Mouse (Mus musculus) hindbrain, embryonic 13.5 days (tissue): ENCODE results near the gene Thoc7. TPM values are rescaled to one million over a fixed set of nuclear protein-coding genes. Genes with fewer than 3 reads are reported as not detected.
"Not testable (repeated sequence)": the region's sequence is repeated elsewhere in the genome, so short reads cannot be mapped to it uniquely, and the experiment has no call there.

Source experiments
- ATAC-seq: fragments of 200-750 bp; cut with Nextera tagmentation; 2 replicates; pipeline ENCODE4 v1.8.0; 2017; ENCODE audit warnings: moderate TSS enrichment; ENCODE audit not compliant: low FRiP score
- H3K27ac ChIP-seq: fragments of 300-500 bp; sonication (generic); 2 replicates; pipeline ENCODE4 v1.5.1; 2015; ENCODE audit warnings: inconsistent platforms, mild to moderate bottlenecking, moderate library complexity
- H3K27me3 ChIP-seq: fragments of 300-500 bp; sonication (generic); 2 replicates; pipeline ENCODE4 v1.6.1; 2015; ENCODE audit warnings: mild to moderate bottlenecking, inconsistent platforms
- H3K36me3 ChIP-seq: fragments of 300-500 bp; sonication (generic); 2 replicates; pipeline ENCODE4 v1.6.1; 2015; ENCODE audit warnings: mild to moderate bottlenecking, inconsistent platforms
- H3K4me1 ChIP-seq: fragments of 300-500 bp; sonication (generic); replicated peaks from 2 replicates; pipeline ENCODE4 v1.6.1; 2015; ENCODE audit warnings: inconsistent platforms
- H3K4me2 ChIP-seq: fragments of 300-500 bp; sonication (generic); 2 replicates; pipeline ENCODE4 v1.6.1; 2015; ENCODE audit warnings: inconsistent platforms, mild to moderate bottlenecking, moderate library complexity
- H3K4me3 ChIP-seq: fragments of 300-500 bp; sonication (generic); 2 replicates; pipeline ENCODE4 v1.5.1; 2015; ENCODE audit warnings: mild to moderate bottlenecking, inconsistent platforms
- H3K9ac ChIP-seq: fragments of 300-500 bp; sonication (generic); 2 replicates; pipeline ENCODE4 v1.6.1; 2015; ENCODE audit warnings: mild to moderate bottlenecking, inconsistent platforms
- H3K9me3 ChIP-seq: fragments of 300-500 bp; sonication (generic); 2 replicates; pipeline ENCODE4 v1.6.1; 2016; ENCODE audit warnings: inconsistent platforms
- WGBS: fragments of 180-500 bp; shearing (Covaris S2); methylation state at CpG from one replicate; pipeline ENCODE4 v1.1.7; 2015; 5-methylcytosine and 5-hydroxymethylcytosine counted together
- polyA plus RNA-seq: library from polyadenylated mRNA; unstranded; fragments of >200 nt; fragmentation: Nextera tagmentation; extraction: Ambion mirVana; gene quantifications from 2 replicates; pipeline ENCODE4 v1.2.1, GENCODE M21; 2015

Gene Thoc7
- polyA plus RNA-seq, 1 experiment from 2014 or later = 211 TPM

- Histone ChIP-seq H3K9ac (no peak overlapping the region), H3K27ac (no peak overlapping the region), H3K4me3 (no peak overlapping the region), H3K4me2 (no peak overlapping the region), H3K36me3 (no peaks in the 10 kb centered on the region), H3K27me3 (no peaks in the 10 kb centered on the region), H3K4me1 (0 out of 2 replicates have a peak, but pooled peaks cover 3% of the 10 kb centered on the region), H3K9me3 (no peaks in the 10 kb centered on the region)
- ATAC-seq = no peak
- WGBS = 45% methylated on average over 1 of the region's 1 CpGs
These were observed 6.0 kb upstream of the Thoc7 start for GRCm38 (mm10) chr14:13967607-13968006.

GRCm38 (mm10) chr14:13963527-13963926 lies 1.9 kb upstream of the Thoc7 start:
- H3K36me3 ChIP-seq = no peaks in the 10 kb centered on the region

GRCm38 (mm10) chr14:13962476-13962875 lies 824 bp upstream of the Thoc7 start:
- Histone ChIP-seq H3K4me3 (no peak overlapping the region), H3K36me3 (no peaks in the 10 kb centered on the region), H3K9ac (no peak overlapping the region), H3K4me2 (no peak overlapping the region), H3K27me3 (no peaks in the 10 kb centered on the region), H3K9me3 (no peaks in the 10 kb centered on the region), H3K27ac (no peak overlapping the region), H3K4me1 (peaks cover 27% of the 10 kb centered on the region)
- 88% methylated on average over 6 of the region's 6 CpGs for WGBS
- ATAC-seq = no peak

More at GRCm38 (mm10) chr14:13963527-13963926, 1.9 kb upstream of the Thoc7 start:
- no peak for ATAC-seq
- no peaks in the 10 kb centered on the region for H3K27me3 ChIP-seq
- no peak overlapping the region for H3K4me3 ChIP-seq
- 86% methylated on average over 1 of the region's 1 CpGs for WGBS
- no peaks in the 10 kb centered on the region for H3K9me3 ChIP-seq
- no peak overlapping the region for H3K27ac ChIP-seq
- no peak overlapping the region for H3K9ac ChIP-seq
- H3K4me1 ChIP-seq = peaks cover 22% of the 10 kb centered on the region
- H3K4me2 ChIP-seq = no peak overlapping the region

GRCm38 (mm10) chr14:13960482-13961325 lies 948 bp downstream of the Thoc7 start:
- peak overlapping the region; percentile 95 for H3K27ac ChIP-seq
- ATAC-seq = peak; percentile 91
- no peaks in the 10 kb centered on the region for H3K9me3 ChIP-seq
- H3K4me1 ChIP-seq = peaks cover 27% of the 10 kb centered on the region
- H3K27me3 ChIP-seq = no peaks in the 10 kb centered on the region
- H3K36me3 ChIP-seq = peaks cover 5% of the 10 kb centered on the region
- H3K4me3 ChIP-seq = peak overlapping the region; percentile 95
- under 1% methylated on average over 31 of the region's 75 CpGs for WGBS
- peak overlapping the region; percentile 99 for H3K9ac ChIP-seq
- peak overlapping the region; percentile 66 for H3K4me2 ChIP-seq

- ATAC-seq = peak; percentile 50
- Histone ChIP-seq H3K9ac (peak overlapping the region; percentile 99), H3K27ac (peak overlapping the region; percentile 95; the same call in 1 of the 2 replicates), H3K4me1 (peaks cover 27% of the 10 kb centered on the region), H3K4me3 (peak overlapping the region; percentile 95), H3K9me3 (no peaks in the 10 kb centered on the region), H3K27me3 (no peaks in the 10 kb centered on the region), H3K36me3 (peaks cover 9% of the 10 kb centered on the region), H3K4me2 (peak overlapping the region; percentile 66)
- WGBS = under 1% methylated on average over 9 of the region's 9 CpGs
These were observed 1.6 kb downstream of the Thoc7 start for GRCm38 (mm10) chr14:13960079-13960478.

GRCm38 (mm10) chr14:13952151-13952550 lies 9.5 kb downstream of the Thoc7 start:
- H3K27ac ChIP-seq, H3K4me1 ChIP-seq, H3K4me2 ChIP-seq, H3K27me3 ChIP-seq, H3K9me3 ChIP-seq, ATAC-seq, H3K4me3 ChIP-seq, H3K9ac ChIP-seq: not testable (repeated sequence)
- WGBS = 97% methylated on average over 3 of the region's 3 CpGs
- peaks cover 59% of the 10 kb centered on the region for H3K36me3 ChIP-seq

GRCm38 (mm10) chr14:13950401-13950800 lies 11.3 kb downstream of the Thoc7 start:
- Histone ChIP-seq H3K4me2 (no peak overlapping the region), H3K27me3 (no peaks in the 10 kb centered on the region), H3K9me3 (no peaks in the 10 kb centered on the region), H3K27ac (no peak overlapping the region), H3K9ac (no peak overlapping the region), H3K4me1 (no peaks in the 10 kb centered on the region), H3K36me3 (peaks cover 61% of the 10 kb centered on the region), H3K4me3 (no peak overlapping the region)
- ATAC-seq = no peak

- no peaks in the 10 kb centered on the region for H3K27me3 ChIP-seq
- peak overlapping the region; percentile 58 for H3K27ac ChIP-seq
- H3K9me3 ChIP-seq = no peaks in the 10 kb centered on the region
- no peak overlapping the region for H3K9ac ChIP-seq
- peaks cover 56% of the 10 kb centered on the region for H3K36me3 ChIP-seq
- H3K4me2 ChIP-seq = no peak overlapping the region
- 92% methylated on average over 7 of the region's 7 CpGs for WGBS
- no peak for ATAC-seq
- H3K4me1 ChIP-seq = no peaks in the 10 kb centered on the region
- H3K4me3 ChIP-seq = no peak overlapping the region
These were observed 13.3 kb downstream of the Thoc7 start for GRCm38 (mm10) chr14:13948345-13948744.

GRCm38 (mm10) chr14:13944686-13945085 lies 17.0 kb downstream of the Thoc7 start:
- H3K9me3 ChIP-seq = no peaks in the 10 kb centered on the region
- no peak overlapping the region for H3K9ac ChIP-seq
- ATAC-seq = no peak
- no peak overlapping the region for H3K27ac ChIP-seq
- H3K27me3 ChIP-seq = no peaks in the 10 kb centered on the region
- no peak overlapping the region for H3K4me3 ChIP-seq
- 92% methylated on average over 4 of the region's 4 CpGs for WGBS
- H3K4me1 ChIP-seq = no peaks in the 10 kb centered on the region
- H3K36me3 ChIP-seq = peaks cover 34% of the 10 kb centered on the region
- no peak overlapping the region for H3K4me2 ChIP-seq

- Histone ChIP-seq H3K9me3 (peaks cover 9% of the 10 kb centered on the region; the same call in 1 of the 2 replicates), H3K4me1 (peaks cover 8% of the 10 kb centered on the region), H3K36me3 (no peaks in the 10 kb centered on the region), H3K4me2 (peak overlapping the region; percentile 57), H3K27me3 (no peaks in the 10 kb centered on the region), H3K27ac (no peak overlapping the region), H3K9ac (no peak overlapping the region), H3K4me3 (no peak overlapping the region)
- ATAC-seq = no peak
- 51% methylated on average over 5 of the region's 5 CpGs for WGBS
These were observed 27.6 kb downstream of the Thoc7 start for GRCm38 (mm10) chr14:13934052-13934371.

GRCm38 (mm10) chr14:13933290-13934051 lies 28.2 kb downstream of the Thoc7 start:
- Histone ChIP-seq H3K4me1 (peaks cover 8% of the 10 kb centered on the region), H3K4me2 (peak overlapping the region; percentile 57), H3K9ac (peak overlapping the region; percentile 60), H3K9me3 (peaks cover 9% of the 10 kb centered on the region; the same call in 1 of the 2 replicates), H3K27me3 (no peaks in the 10 kb centered on the region), H3K27ac (no peak overlapping the region), H3K4me3 (peak overlapping the region; percentile 29), H3K36me3 (no peaks in the 10 kb centered on the region)
- peak; percentile 75 for ATAC-seq
- 36% methylated on average over 26 of the region's 31 CpGs for WGBS

- Histone ChIP-seq H3K27ac (no peak overlapping the region), H3K9me3 (no peaks in the 10 kb centered on the region), H3K27me3 (no peaks in the 10 kb centered on the region), H3K4me1 (no peaks in the 10 kb centered on the region), H3K4me2 (no peak overlapping the region), H3K9ac (no peak overlapping the region), H3K36me3 (no peaks in the 10 kb centered on the region), H3K4me3 (no peak overlapping the region)
- peak; percentile 82 for ATAC-seq
- WGBS = 39% methylated on average over 3 of the region's 3 CpGs
These were observed 44.0 kb downstream of the Thoc7 start for GRCm38 (mm10) chr14:13917630-13918029.
